In genomic region chr2:180317591-180317990, GRCm38 (mm10) we compare ENCODE assay signal across 14 mouse cellular contexts. TPM values are rescaled to one million over a fixed set of nuclear protein-coding genes. Genes with fewer than 3 reads are reported as not detected.
"Had no signal": no experiment of that assay in that cellular context is flagged by ENCODE, and none has a peak within 500 bp of the region (broad histone marks: within the 10 kb centered on the region; RNA-seq: fewer than 3 reads in every experiment).

No protein-coding gene starts in this region.

- H3K27ac ChIP-seq: layer of hippocampus, adult 2 months; limb, embryonic 12.5 days; liver, embryonic 13.5 days; midbrain, embryonic 13.5 days; stomach, embryonic 15.5 days had no signal

- H3K9me3 ChIP-seq: limb, embryonic 12.5 days; liver, embryonic 13.5 days; midbrain, embryonic 13.5 days; stomach, embryonic 15.5 days had no signal

- H3K9ac ChIP-seq: limb, embryonic 12.5 days; liver, embryonic 13.5 days; liver, postnatal 0 days; midbrain, embryonic 13.5 days; stomach, embryonic 15.5 days had no signal

- DNase-seq: liver; liver, embryonic 13.5 days; liver, postnatal 0 days; right cerebral cortex, postnatal 14 days; thymus, adult 2 months; thymus, postnatal 25 days had no signal

- H3K4me2 ChIP-seq: limb, embryonic 12.5 days; liver, embryonic 13.5 days; midbrain, embryonic 13.5 days; stomach, embryonic 15.5 days had no signal

- H3K36me3 ChIP-seq: limb, embryonic 12.5 days; liver, embryonic 13.5 days; midbrain, embryonic 13.5 days; stomach, embryonic 15.5 days had no signal

- ATAC-seq: liver, postnatal 0 days; midbrain, embryonic 13.5 days had no signal

- H3K4me3 ChIP-seq: layer of hippocampus, adult 2 months; limb, embryonic 12.5 days; liver, embryonic 13.5 days; midbrain, embryonic 13.5 days; stomach, embryonic 15.5 days had no signal

- H3K27me3 ChIP-seq: liver, embryonic 13.5 days; stomach, embryonic 15.5 days had no signal

RNA-seq across cellular contexts. Expression of gene Gata5, which starts 16.9 kb away (rescaled TPM):
- polyA plus RNA-seq: midbrain, embryonic 13.5 days; midbrain, postnatal 0 days; neural tube, embryonic 14.5 days had no signal

RNA-seq across cellular contexts. Expression of gene Rbbp8nl, which starts 27.9 kb away (rescaled TPM):
- polyA plus RNA-seq: liver, embryonic 13.5 days; liver, postnatal 0 days; midbrain, embryonic 13.5 days; midbrain, postnatal 0 days; neural tube, embryonic 14.5 days; spleen, adult 2 months; testis, adult 2 months had no signal
